ENCODE assay signal across 19 mouse cellular contexts in genomic region chr6:114400841-114401240, GRCm38 (mm10). TPM values are rescaled to one million over a fixed set of nuclear protein-coding genes. Genes with fewer than 3 reads are reported as not detected.
"Had no signal": no experiment of that assay in that cellular context is flagged by ENCODE, and none has a peak within 500 bp of the region (broad histone marks: within the 10 kb centered on the region; RNA-seq: fewer than 3 reads in every experiment).

No protein-coding gene starts in this region.

- H3K4me3 ChIP-seq: midbrain, embryonic 15.5 days; myocyte; neural tube, embryonic 13.5 days; neural tube, embryonic 15.5 days had no signal

- DNase-seq: lung, embryonic 14.5 days; lung, postnatal 4 days; retina, postnatal 1 day; right cerebral cortex, adult 18-20 months; right cerebral cortex, postnatal 25 days; right cerebral cortex, postnatal 4 days; spleen, adult 18-20 months; thymus, adult 2 months; thymus, postnatal 25 days; thymus, postnatal 4 days had no signal

- H3K9me3 ChIP-seq: midbrain, embryonic 15.5 days; neural tube, embryonic 13.5 days; neural tube, embryonic 15.5 days had no signal

- H3K36me3 ChIP-seq: midbrain, embryonic 15.5 days; neural tube, embryonic 13.5 days; neural tube, embryonic 15.5 days had no signal

- H3K27ac ChIP-seq: liver, embryonic 14.5 days; midbrain, embryonic 15.5 days; neural tube, embryonic 13.5 days; neural tube, embryonic 15.5 days had no signal

- ATAC-seq: midbrain, embryonic 15.5 days had no signal

- H3K9ac ChIP-seq: liver, embryonic 14.5 days; lung, embryonic 14.5 days; midbrain, embryonic 15.5 days; neural tube, embryonic 13.5 days; neural tube, embryonic 15.5 days had no signal

- H3K4me2 ChIP-seq: lung, embryonic 14.5 days; midbrain, embryonic 11.5 days; midbrain, embryonic 15.5 days; neural tube, embryonic 13.5 days; neural tube, embryonic 15.5 days had no signal

RNA-seq across cellular contexts. Expression of gene Hrh1, which starts 3.1 kb away (rescaled TPM):
- total RNA-seq: megakaryocyte-erythroid progenitor cell, adult 5-6 weeks had no signal
- polyA plus RNA-seq: liver, embryonic 16.5 days; lung, embryonic 14.5 days; stomach, embryonic 14.5 days had no signal
